Mouse (Mus musculus): ENCODE results near the gene Smox. TPM values are rescaled to one million over a fixed set of nuclear protein-coding genes. Genes with fewer than 3 reads are reported as not detected.

The Smox gene
- polyA plus RNA-seq (2011; ENCODE audit: insufficient read depth, insufficient read length, low replicate concordance, missing spikeins): 176 and 213 TPM in 2 replicates

GRCm38 (mm10) chr2:131491196-131491595 is at the start of gene Smox:
TSS of gene Smox (plus strand) at chr2:131491496.
- no peak for TF ChIP-seq POLR2A (IDR thresholded peaks at IDR 0.05; ENCODE audit: borderline replicate concordance, control insufficient read depth, low read depth, low read length)
- TF ChIP-seq CTCF (IDR thresholded peaks at IDR 0.05; ENCODE audit: control insufficient read depth, insufficient read depth, low read length): no peak
- H3K27ac ChIP-seq (ENCODE audit: control insufficient read depth, insufficient read depth, low read depth, low read length, poor library complexity): peak within 1 kb of the TSS; percentile 96
- H3K4me3 ChIP-seq (replicated peaks; ENCODE audit: control insufficient read depth, low read depth, low read length): peak within 1 kb of the TSS; percentile 77

GRCm38 (mm10) chr2:131443084-131443890 is 48.0 kb upstream of the Smox start:
- no peak overlapping the region for H3K27ac ChIP-seq (ENCODE audit: control insufficient read depth, insufficient read depth, low read depth, low read length, poor library complexity)
- H3K4me3 ChIP-seq (replicated peaks; ENCODE audit: control insufficient read depth, low read depth, low read length): no peak overlapping the region
- WGBS: 76% methylated on average over 8 of the region's 8 CpGs
- H3K4me1 ChIP-seq (ENCODE audit: control insufficient read depth, insufficient read depth, low read length): peaks cover 6% of the 10 kb centered on the region
- no peak for TF ChIP-seq CTCF (IDR thresholded peaks at IDR 0.05; ENCODE audit: control insufficient read depth, insufficient read depth, low read length)
- no peak for TF ChIP-seq POLR2A (IDR thresholded peaks at IDR 0.05; ENCODE audit: borderline replicate concordance, control insufficient read depth, low read depth, low read length)

More at GRCm38 (mm10) chr2:131491196-131491595, at the start of gene Smox:
- WGBS: 14% methylated on average over 7 of the region's 7 CpGs
- peaks cover 2% of the 10 kb centered on the region; the same call in 1 of the 2 replicates for H3K4me1 ChIP-seq (ENCODE audit: control insufficient read depth, insufficient read depth, low read length)

GRCm38 (mm10) chr2:131443891-131444190 is 47.5 kb upstream of the Smox start:
- H3K4me3 ChIP-seq (replicated peaks; ENCODE audit: control insufficient read depth, low read depth, low read length): no peak overlapping the region
- WGBS: 97% methylated on average over 1 of the region's 1 CpGs
- no peak overlapping the region for H3K27ac ChIP-seq (ENCODE audit: control insufficient read depth, insufficient read depth, low read depth, low read length, poor library complexity)
- peaks cover 6% of the 10 kb centered on the region for H3K4me1 ChIP-seq (ENCODE audit: control insufficient read depth, insufficient read depth, low read length)
- TF ChIP-seq POLR2A (IDR thresholded peaks at IDR 0.05; ENCODE audit: borderline replicate concordance, control insufficient read depth, low read depth, low read length) (no peak), CTCF (IDR thresholded peaks at IDR 0.05; ENCODE audit: control insufficient read depth, insufficient read depth, low read length) (no peak)

- Histone ChIP-seq H3K4me1 (ENCODE audit: control insufficient read depth, insufficient read depth, low read length) (peaks cover 6% of the 10 kb centered on the region), H3K4me3 (replicated peaks; ENCODE audit: control insufficient read depth, low read depth, low read length) (no peak overlapping the region), H3K27ac (ENCODE audit: control insufficient read depth, insufficient read depth, low read depth, low read length, poor library complexity) (peak overlapping the region; percentile 69)
- no peak for TF ChIP-seq CTCF (IDR thresholded peaks at IDR 0.05; ENCODE audit: control insufficient read depth, insufficient read depth, low read length)
- no peak for TF ChIP-seq POLR2A (IDR thresholded peaks at IDR 0.05; ENCODE audit: borderline replicate concordance, control insufficient read depth, low read depth, low read length)
- 13% methylated on average over 2 of the region's 2 CpGs for WGBS
Measured at GRCm38 (mm10) chr2:131446416-131446982, 44.8 kb upstream of the Smox start.

GRCm38 (mm10) chr2:131447566-131448330 is 43.5 kb upstream of the Smox start:
- 80% methylated on average over 8 of the region's 8 CpGs for WGBS
- peaks cover 6% of the 10 kb centered on the region for H3K4me1 ChIP-seq (ENCODE audit: control insufficient read depth, insufficient read depth, low read length)
- H3K27ac ChIP-seq (ENCODE audit: control insufficient read depth, insufficient read depth, low read depth, low read length, poor library complexity): no peak overlapping the region
- TF ChIP-seq CTCF (IDR thresholded peaks at IDR 0.05; ENCODE audit: control insufficient read depth, insufficient read depth, low read length) (no peak), POLR2A (IDR thresholded peaks at IDR 0.05; ENCODE audit: borderline replicate concordance, control insufficient read depth, low read depth, low read length) (no peak)
- no peak overlapping the region for H3K4me3 ChIP-seq (replicated peaks; ENCODE audit: control insufficient read depth, low read depth, low read length)

- TF ChIP-seq CTCF (IDR thresholded peaks at IDR 0.05; ENCODE audit: control insufficient read depth, insufficient read depth, low read length) (no peak), POLR2A (IDR thresholded peaks at IDR 0.05; ENCODE audit: borderline replicate concordance, control insufficient read depth, low read depth, low read length) (no peak)
- Histone ChIP-seq H3K4me3 (replicated peaks; ENCODE audit: control insufficient read depth, low read depth, low read length) (no peak overlapping the region), H3K27ac (ENCODE audit: control insufficient read depth, insufficient read depth, low read depth, low read length, poor library complexity) (no peak overlapping the region), H3K4me1 (ENCODE audit: control insufficient read depth, insufficient read depth, low read length) (peaks cover 6% of the 10 kb centered on the region)
Measured at GRCm38 (mm10) chr2:131448353-131448752, 42.9 kb upstream of the Smox start.

- 32% methylated on average over 5 of the region's 5 CpGs for WGBS
- Histone ChIP-seq H3K4me3 (replicated peaks; ENCODE audit: control insufficient read depth, low read depth, low read length) (no peak overlapping the region), H3K27ac (ENCODE audit: control insufficient read depth, insufficient read depth, low read depth, low read length, poor library complexity) (no peak overlapping the region), H3K4me1 (ENCODE audit: control insufficient read depth, insufficient read depth, low read length) (peaks cover 4% of the 10 kb centered on the region; the same call in 1 of the 2 replicates)
- no peak for TF ChIP-seq POLR2A (IDR thresholded peaks at IDR 0.05; ENCODE audit: borderline replicate concordance, control insufficient read depth, low read depth, low read length)
Measured at GRCm38 (mm10) chr2:131449720-131450119, 41.6 kb upstream of the Smox start.

GRCm38 (mm10) chr2:131450491-131450890 is 40.8 kb upstream of the Smox start:
- WGBS: 86% methylated on average over 5 of the region's 5 CpGs
- TF ChIP-seq POLR2A (IDR thresholded peaks at IDR 0.05; ENCODE audit: borderline replicate concordance, control insufficient read depth, low read depth, low read length): no peak
- no peak for TF ChIP-seq CTCF (IDR thresholded peaks at IDR 0.05; ENCODE audit: control insufficient read depth, insufficient read depth, low read length)
- peaks cover 4% of the 10 kb centered on the region; the same call in 1 of the 2 replicates for H3K4me1 ChIP-seq (ENCODE audit: control insufficient read depth, insufficient read depth, low read length)

More at GRCm38 (mm10) chr2:131450491-131450890, 40.8 kb upstream of the Smox start:
- Histone ChIP-seq H3K27ac (ENCODE audit: control insufficient read depth, insufficient read depth, low read depth, low read length, poor library complexity) (no peak overlapping the region), H3K4me3 (replicated peaks; ENCODE audit: control insufficient read depth, low read depth, low read length) (no peak overlapping the region)

Data from bone marrow, adult 2 months (tissue).